In the genomic region with DNA sequence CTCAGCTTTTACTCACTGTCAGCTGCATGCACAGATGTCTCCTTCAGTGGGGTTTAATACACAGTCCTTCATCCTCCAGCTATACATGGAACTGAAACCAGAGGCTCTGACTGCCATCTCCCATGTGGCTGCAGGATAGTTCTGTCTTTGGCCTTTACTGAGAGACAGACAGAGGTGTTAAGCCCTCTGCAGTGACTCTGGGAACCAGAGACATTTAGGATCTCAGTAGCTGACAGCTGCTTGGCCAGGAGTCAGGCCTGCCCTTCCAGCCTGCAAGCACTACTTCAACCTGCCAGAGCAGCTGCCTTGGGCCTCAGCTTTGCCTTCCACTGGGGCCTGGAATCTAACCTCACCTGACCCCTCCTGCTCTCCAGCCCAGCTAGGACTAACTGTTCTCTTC, we compare ENCODE assay signal across 9 mouse cellular contexts. TPM values are rescaled to one million over a fixed set of nuclear protein-coding genes. Genes with fewer than 3 reads are reported as not detected.
A peak's percentile ranks its signal among the peaks of the same experiment; 100 is the strongest.
DNase-seq lines count a peak whose midpoint lies in the region; ATAC-seq and TF ChIP-seq lines count a peak whose summit lies in the region.
"Had no signal": no experiment of that assay in that cellular context is flagged by ENCODE, and none has a peak within 500 bp of the region (broad histone marks: within the 10 kb centered on the region; RNA-seq: fewer than 3 reads in every experiment).

No protein-coding gene starts in this region.

- no peak for ATAC-seq in liver, postnatal 0 days
- no peak for ATAC-seq in CD4-positive, CD25-positive, alpha-beta regulatory T cell, adult 4 months
- no peak for ATAC-seq in cerebellum, adult (ENCODE audit: insufficient number of reproducible peaks, low FRiP score, low TSS enrichment)

- no peak overlapping the region for H3K4me2 ChIP-seq in liver, postnatal 0 days (ENCODE audit: low read depth, low read length)
- H3K4me2 ChIP-seq: lung, embryonic 15.5 days had no signal

- TF ChIP-seq EP300 in liver, postnatal 0 days (IDR thresholded peaks at IDR 0.05; ENCODE audit: low read depth): no peak

- peak; percentile 9 for DNase-seq in liver, postnatal 0 days
- DNase-seq in liver: no peak
- DNase-seq in gastrocnemius, postnatal 25 days: peak; percentile 92
- peak; percentile 45 for DNase-seq in heart, postnatal 25 days (ENCODE audit: low spot score)
- no peak for DNase-seq in T-cell, adult 2 months (ENCODE audit: low spot score)
- DNase-seq: embryo, embryonic 11 days had no signal

- H3K9ac ChIP-seq in liver, postnatal 0 days (replicated peaks): no peak overlapping the region
- H3K9ac ChIP-seq: lung, embryonic 15.5 days had no signal

- no peak for TF ChIP-seq CTCF in liver, postnatal 0 days (IDR thresholded peaks at IDR 0.05; ENCODE audit: low read depth)

- H3K27me3 ChIP-seq in liver, postnatal 0 days (ENCODE audit: insufficient read depth, low read length): no peaks in the 10 kb centered on the region
- H3K27me3 ChIP-seq: lung, embryonic 15.5 days had no signal

- no peak overlapping the region for H3K27ac ChIP-seq in liver, postnatal 0 days (ENCODE audit: low read depth)
- H3K27ac ChIP-seq: lung, embryonic 15.5 days had no signal

- H3K4me3 ChIP-seq in liver, postnatal 0 days (ENCODE audit: low read depth, low read length): no peak overlapping the region
- H3K4me3 ChIP-seq: lung, embryonic 15.5 days had no signal

- H3K4me1 ChIP-seq in liver, postnatal 0 days (ENCODE audit: insufficient read depth): no peaks in the 10 kb centered on the region
- H3K4me1 ChIP-seq: lung, embryonic 15.5 days had no signal

- H3K36me3 ChIP-seq in liver, postnatal 0 days (replicated peaks; ENCODE audit: insufficient read depth, low read length): no peaks in the 10 kb centered on the region
- H3K36me3 ChIP-seq: lung, embryonic 15.5 days had no signal

- H3K9me3 ChIP-seq in liver, postnatal 0 days (ENCODE audit: low read length): no peaks in the 10 kb centered on the region
- H3K9me3 ChIP-seq: lung, embryonic 15.5 days had no signal

- intact Hi-C loops in heart, postnatal 25 days (cut with DNase I): no loop called here

RNA-seq across cellular contexts. Expression of gene Dglucy, which starts 41.1 kb away (rescaled TPM):
- polyA plus RNA-seq in liver, postnatal 0 days (2015; fragmentation: Nextera tagmentation; extraction: Ambion mirVana): 1.8 and 1.9 TPM in 2 replicates
- 10 to 100 TPM; 11.5 to 12.3 TPM for total RNA-seq in gastrocnemius, postnatal 25 days (2021)
- total RNA-seq in heart, postnatal 25 days (2021): 10 to 100 TPM; 60.4 to 61.1 TPM
- 10 to 100 TPM; 13.1 to 17.1 TPM for polyA plus RNA-seq in CD4-positive, CD25-positive, alpha-beta regulatory T cell, adult 4 months (2017; shearing (Covaris generic))

Comparison
In these comparisons a context has a peak if more than half of its experiments do, and no peak if none do; other contexts are left out.
1. DNase-seq: peak in liver, postnatal 0 days (single experiment), gastrocnemius, postnatal 25 days (single experiment) and heart, postnatal 25 days (single experiment); none in liver (single experiment) and T-cell, adult 2 months (single experiment).
2. RNA of gene Dglucy, which starts 41.1 kb away (total RNA-seq): 60.4 to 61.1 TPM in heart, postnatal 25 days; 11.5 to 12.3 TPM in gastrocnemius, postnatal 25 days; every median in the first group is over 4 times any median in the second.